In genomic region chr11:97328148-97328547, GRCm38 (mm10) we compare ENCODE assay signal across 9 mouse cellular contexts. TPM values are rescaled to one million over a fixed set of nuclear protein-coding genes. Genes with fewer than 3 reads are reported as not detected.
DNase-seq lines count a peak whose midpoint lies in the region; ATAC-seq lines count a peak whose summit lies in the region.
"Had no signal": no experiment of that assay in that cellular context is flagged by ENCODE, and none has a peak within 500 bp of the region (broad histone marks: within the 10 kb centered on the region; RNA-seq: fewer than 3 reads in every experiment).

No protein-coding gene starts in this region.

- H3K27me3 ChIP-seq in embryonic facial prominence, embryonic 10.5 days (replicated peaks; ENCODE audit: low read depth, poor library complexity, severe bottlenecking), result no peaks in the 10 kb centered on the region
- no peaks in the 10 kb centered on the region for H3K27me3 ChIP-seq in stomach, embryonic 15.5 days (replicated peaks)
- H3K27me3 ChIP-seq: liver, embryonic 15.5 days had no signal

- WGBS in embryonic facial prominence, embryonic 10.5 days, result 31% methylated on average over 9 of the region's 9 CpGs
- 20% methylated on average over 9 of the region's 9 CpGs for WGBS in stomach, embryonic 15.5 days

- ATAC-seq in stomach, embryonic 15.5 days (ENCODE audit: insufficient read depth, low FRiP score, low read depth), result peak; percentile 43; the same call in 1 of the 2 replicates

- no peak overlapping the region for H3K9ac ChIP-seq in stomach, embryonic 15.5 days
- H3K9ac ChIP-seq: liver, embryonic 15.5 days had no signal

- no peak overlapping the region for H3K4me3 ChIP-seq in embryonic facial prominence, embryonic 10.5 days
- H3K4me3 ChIP-seq in stomach, embryonic 15.5 days (replicated peaks), result no peak overlapping the region
- H3K4me3 ChIP-seq: liver, embryonic 15.5 days had no signal

- H3K9me3 ChIP-seq in embryonic facial prominence, embryonic 10.5 days, result no peaks in the 10 kb centered on the region
- no peaks in the 10 kb centered on the region for H3K9me3 ChIP-seq in stomach, embryonic 15.5 days
- H3K9me3 ChIP-seq: liver, embryonic 15.5 days had no signal

- H3K36me3 ChIP-seq in embryonic facial prominence, embryonic 10.5 days (replicated peaks), result peaks cover 78% of the 10 kb centered on the region
- H3K36me3 ChIP-seq in stomach, embryonic 15.5 days, result peaks cover 39% of the 10 kb centered on the region; the same call in 1 of the 2 replicates

- H3K4me2 ChIP-seq in stomach, embryonic 15.5 days, result no peak overlapping the region
- H3K4me2 ChIP-seq: liver, embryonic 15.5 days had no signal

- peaks cover 6% of the 10 kb centered on the region; the same call in 1 of the 2 replicates for H3K4me1 ChIP-seq in embryonic facial prominence, embryonic 10.5 days
- H3K4me1 ChIP-seq in stomach, embryonic 15.5 days, result 0 out of 2 replicates have a peak, but pooled peaks cover under 1% of the 10 kb centered on the region

- peak; percentile 61 for DNase-seq in gastrocnemius, adult 18-20 months (ENCODE audit: low spot score)
- no peak for DNase-seq in gastrocnemius, postnatal 25 days
- peak; percentile 59 for DNase-seq in urinary bladder, postnatal 25 days (ENCODE audit: low spot score)
- DNase-seq in urinary bladder, adult 2 months (ENCODE audit: low spot score), result no peak
- DNase-seq in embryonic facial prominence, embryonic 10.5 days (ENCODE audit: low spot score), result peak; percentile 75
- peak; percentile 54 for DNase-seq in kidney, postnatal 14 days
- DNase-seq in lung, postnatal 36 days, result peak; percentile 78

- H3K27ac ChIP-seq in embryonic facial prominence, embryonic 10.5 days (replicated peaks), result no peak overlapping the region
- no peak overlapping the region for H3K27ac ChIP-seq in stomach, embryonic 15.5 days
- H3K27ac ChIP-seq: liver, embryonic 15.5 days had no signal

RNA-seq across cellular contexts. Expression of gene Mrpl45, which starts 12.6 kb away (rescaled TPM):
- 10 to 100 TPM; 33.6 to 39.0 TPM for total RNA-seq in gastrocnemius, adult 18-20 months (2021)
- 10 to 100 TPM; 34.3 to 41.6 TPM for total RNA-seq in gastrocnemius, postnatal 25 days (2021)
- 20.2 and 22.0 TPM in 2 replicates for polyA plus RNA-seq in urinary bladder, adult 2 months (2012; rRNA removed)
- polyA plus RNA-seq in embryonic facial prominence, embryonic 10.5 days (2016; fragmentation: Nextera tagmentation; extraction: Ambion mirVana), result 65.7 and 67.0 TPM in 2 replicates
- polyA plus RNA-seq in stomach, embryonic 15.5 days (2015; fragmentation: Nextera tagmentation; extraction: Ambion mirVana), result 41.5 and 46.4 TPM in 2 replicates

RNA-seq across cellular contexts. Expression of gene Gpr179, which starts 23.7 kb away (rescaled TPM):
- total RNA-seq in gastrocnemius, adult 18-20 months (2021), result under 1 TPM in 1 of 2 experiments, not detected in 1; 0.02 TPM
- under 1 TPM in 1 of 2 experiments, not detected in 1; 0.03 TPM for total RNA-seq in gastrocnemius, postnatal 25 days (2021)
- 0.11 and 0.25 TPM in 2 replicates for polyA plus RNA-seq in urinary bladder, adult 2 months (2012; rRNA removed)
- polyA plus RNA-seq in embryonic facial prominence, embryonic 10.5 days (2016; fragmentation: Nextera tagmentation; extraction: Ambion mirVana), result 0.05 and 0.07 TPM in 2 replicates
- polyA plus RNA-seq in stomach, embryonic 15.5 days (2015; fragmentation: Nextera tagmentation; extraction: Ambion mirVana), result 0.19 and 0.21 TPM in 2 replicates
- polyA plus RNA-seq: liver, embryonic 15.5 days had no signal

RNA-seq across cellular contexts. Expression of gene Socs7, which starts 34.2 kb away (rescaled TPM):
- total RNA-seq in gastrocnemius, adult 18-20 months (2021), result 10 to 100 TPM; 43.0 to 43.5 TPM
- total RNA-seq in gastrocnemius, postnatal 25 days (2021), result 10 to 100 TPM; 38.9 to 39.2 TPM
- 9.1 and 9.7 TPM in 2 replicates for polyA plus RNA-seq in urinary bladder, adult 2 months (2012; rRNA removed)
- 3.3 TPM in 2 replicates for polyA plus RNA-seq in embryonic facial prominence, embryonic 10.5 days (2016; fragmentation: Nextera tagmentation; extraction: Ambion mirVana)
- polyA plus RNA-seq in stomach, embryonic 15.5 days (2015; fragmentation: Nextera tagmentation; extraction: Ambion mirVana), result 3.4 and 3.8 TPM in 2 replicates

RNA-seq across cellular contexts. Expression of gene Npepps, which starts 47.7 kb away (rescaled TPM):
- total RNA-seq in gastrocnemius, adult 18-20 months (2021), result 10 to 100 TPM; 56.4 to 67.9 TPM
- total RNA-seq in gastrocnemius, postnatal 25 days (2021), result 10 to 100 TPM; 49.7 to 60.0 TPM
- 51.6 and 55.6 TPM in 2 replicates for polyA plus RNA-seq in urinary bladder, adult 2 months (2012; rRNA removed)
- 85.5 and 88.1 TPM in 2 replicates for polyA plus RNA-seq in embryonic facial prominence, embryonic 10.5 days (2016; fragmentation: Nextera tagmentation; extraction: Ambion mirVana)
- polyA plus RNA-seq in stomach, embryonic 15.5 days (2015; fragmentation: Nextera tagmentation; extraction: Ambion mirVana), result 80.9 and 84.7 TPM in 2 replicates

Comparison
In these comparisons a context has a peak if more than half of its experiments do, and no peak if none do; other contexts are left out.
1. DNase-seq: peak in gastrocnemius, adult 18-20 months (single experiment), urinary bladder, postnatal 25 days (single experiment), embryonic facial prominence, embryonic 10.5 days (single experiment), kidney, postnatal 14 days (single experiment) and lung, postnatal 36 days (single experiment); none in gastrocnemius, postnatal 25 days (single experiment) and urinary bladder, adult 2 months (single experiment).